In genomic region chr1:75187126-75187525, GRCm38 (mm10) we compare ENCODE assay signal across 25 mouse cellular contexts.
"Had no signal": no experiment of that assay in that cellular context is flagged by ENCODE, and none has a peak within 500 bp of the region (broad histone marks: within the 10 kb centered on the region; RNA-seq: fewer than 3 reads in every experiment).

No protein-coding gene starts in this region.

- H3K27me3 ChIP-seq: heart, embryonic 12.5 days; hindbrain, embryonic 12.5 days; intestine, embryonic 15.5 days; kidney, embryonic 15.5 days; limb, embryonic 12.5 days; liver, embryonic 13.5 days had no signal

- H3K9ac ChIP-seq: heart, embryonic 12.5 days; hindbrain, embryonic 12.5 days; hindbrain, embryonic 14.5 days; intestine, embryonic 15.5 days; kidney, embryonic 15.5 days; limb, embryonic 12.5 days; liver, embryonic 13.5 days had no signal

- H3K9me3 ChIP-seq: heart, embryonic 10.5 days; heart, embryonic 12.5 days; hindbrain, embryonic 10.5 days; hindbrain, embryonic 12.5 days; intestine, embryonic 15.5 days; kidney, embryonic 15.5 days; limb, embryonic 10.5 days; limb, embryonic 12.5 days had no signal

- H3K4me2 ChIP-seq: heart, embryonic 12.5 days; hindbrain, embryonic 12.5 days; hindbrain, embryonic 14.5 days; intestine, embryonic 15.5 days; kidney, embryonic 15.5 days; limb, embryonic 12.5 days; liver, embryonic 11.5 days; liver, embryonic 13.5 days had no signal

- H3K27ac ChIP-seq: heart, embryonic 10.5 days; hindbrain, embryonic 10.5 days; hindbrain, embryonic 12.5 days; hindbrain, embryonic 14.5 days; intestine, embryonic 15.5 days; kidney, embryonic 15.5 days; layer of hippocampus, adult 2 months; left cerebral cortex, adult 2 months; limb, embryonic 10.5 days; limb, embryonic 12.5 days had no signal

- H3K4me3 ChIP-seq: heart, embryonic 10.5 days; heart, embryonic 12.5 days; hindbrain, embryonic 10.5 days; hindbrain, embryonic 12.5 days; intestine, embryonic 15.5 days; kidney, embryonic 15.5 days; layer of hippocampus, adult 2 months; left cerebral cortex, adult 2 months; limb, embryonic 10.5 days; limb, embryonic 12.5 days; liver, embryonic 13.5 days had no signal

- DNase-seq: gastrocnemius, postnatal 10 days; gastrocnemius, postnatal 25 days; heart, adult 18-20 months; heart, postnatal 10 days; heart, postnatal 4 days; kidney, adult 18-20 months; kidney, adult 9 months; kidney, postnatal 4 days; liver; liver, embryonic 13.5 days had no signal

- ATAC-seq: hindbrain, embryonic 16.5 days; inflammation-experienced regulatory T-cells, adult 6 months; intestine, embryonic 15.5 days; intestine, postnatal 0 days had no signal
